Mouse (Mus musculus): ENCODE measurements around the gene Olfr703.

DNA sequence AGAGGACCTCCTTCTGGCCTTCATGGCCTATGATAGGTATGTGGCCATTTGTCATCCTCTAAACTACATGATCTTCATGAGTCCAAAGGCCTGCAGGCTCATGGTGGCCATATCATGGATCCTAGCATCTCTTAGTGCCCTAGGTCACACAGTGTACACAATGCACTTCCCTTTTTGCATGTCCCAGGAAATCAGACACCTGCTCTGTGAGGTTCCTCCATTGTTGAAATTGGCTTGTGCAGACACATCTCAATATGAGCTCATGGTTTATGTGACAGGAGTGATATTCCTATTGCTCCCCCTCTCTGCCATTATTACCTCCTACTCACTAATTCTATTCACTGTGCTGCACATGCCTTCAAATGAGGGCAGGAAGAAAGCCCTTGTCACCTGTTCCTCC lies 24.7 kb upstream of the Olfr703 start:
- TF ChIP-seq POLR2A (IDR thresholded peaks at IDR 0.05; ENCODE audit: insufficient read length, low read depth) = no peak
- TF ChIP-seq E2F4 (IDR thresholded peaks at IDR 0.05; ENCODE audit: insufficient read depth) = no peak
- no peak for TF ChIP-seq POLR2AphosphoS2 (IDR thresholded peaks at IDR 0.05; ENCODE audit: insufficient read length, low read depth)
- TF ChIP-seq MYOG (IDR thresholded peaks at IDR 0.05; ENCODE audit: control insufficient read depth in 1 of 3, insufficient read depth in 1 of 3, insufficient read length in 2 of 3, low read depth in 2 of 3) = no peak
- TF ChIP-seq USF1 (IDR thresholded peaks at IDR 0.05; ENCODE audit: low read depth) = no peak
- no peak for TF ChIP-seq CEBPB (IDR thresholded peaks at IDR 0.05; ENCODE audit: insufficient read depth, poor library complexity, severe bottlenecking)
- no peak for TF ChIP-seq SRF (IDR thresholded peaks at IDR 0.05; ENCODE audit: control insufficient read depth, insufficient read length, low read depth)
- no peak for TF ChIP-seq TCF12 (IDR thresholded peaks at IDR 0.05; ENCODE audit: insufficient read depth, poor library complexity, severe bottlenecking)
- no peak for TF ChIP-seq MAX (IDR thresholded peaks at IDR 0.05; ENCODE audit: low read depth)
- TF ChIP-seq MYOD1 (IDR thresholded peaks at IDR 0.05; ENCODE audit: control insufficient read depth in 1 of 3, insufficient read length in 2 of 3, low read depth in 2 of 3) = no peak
